Mouse (Mus musculus) erythroblast, adult 5-6 weeks (primary cell): ENCODE measurements at regions not wholly inside any gene's neighbourhood (a gene's known extent, or its start where the extent isn't known, plus 50 kb on each side); places are given as distances from the start of the nearest gene placed in this dataset.

Experiments
- ATAC-seq: replicated peaks from 2 replicates; pipeline ENCODE4 v1.8.0; 2016; ENCODE audit warnings: moderate number of reproducible peaks, mild to moderate bottlenecking, moderate TSS enrichment, inconsistent platforms; ENCODE audit not compliant: poor library complexity, low FRiP score, severe bottlenecking

- ATAC-seq, result no peak
These were observed 431.1 kb upstream of the Zmiz1 start for GRCm38 (mm10) chr14:25027842-25028241.

- no peak for ATAC-seq
These were observed 428.1 kb upstream of the Zmiz1 start for GRCm38 (mm10) chr14:25030881-25031280.

GRCm38 (mm10) chr14:25031756-25032680, 427.0 kb upstream of the Zmiz1 start:
- no peak for ATAC-seq

GRCm38 (mm10) chr14:25032899-25033298, 426.1 kb upstream of the Zmiz1 start:
- ATAC-seq, result no peak

- no peak for ATAC-seq
These were observed 416.7 kb upstream of the Zmiz1 start for GRCm38 (mm10) chr14:25042265-25042664.

GRCm38 (mm10) chr14:25044106-25044505, 414.9 kb upstream of the Zmiz1 start:
- no peak for ATAC-seq

GRCm38 (mm10) chr14:25044867-25045266, 414.1 kb upstream of the Zmiz1 start:
- no peak for ATAC-seq

GRCm38 (mm10) chr14:25050674-25051251, 408.2 kb upstream of the Zmiz1 start:
- no peak for ATAC-seq

GRCm38 (mm10) chr14:25052175-25052574, 406.8 kb upstream of the Zmiz1 start:
- ATAC-seq, result no peak

GRCm38 (mm10) chr14:25059351-25059750, 399.6 kb upstream of the Zmiz1 start:
- ATAC-seq, result no peak

- no peak for ATAC-seq
These were observed 398.7 kb upstream of the Zmiz1 start for GRCm38 (mm10) chr14:25060285-25060684.

GRCm38 (mm10) chr14:25063090-25063489, 395.9 kb upstream of the Zmiz1 start:
- no peak for ATAC-seq

- ATAC-seq, result no peak
These were observed 394.6 kb upstream of the Zmiz1 start for GRCm38 (mm10) chr14:25064190-25064947.

- ATAC-seq, result no peak
These were observed 391.6 kb upstream of the Zmiz1 start for GRCm38 (mm10) chr14:25067435-25067834.

GRCm38 (mm10) chr14:25068430-25068829, 390.6 kb upstream of the Zmiz1 start:
- ATAC-seq, result no peak

- ATAC-seq, result no peak
These were observed 385.8 kb upstream of the Zmiz1 start for GRCm38 (mm10) chr14:25073143-25073542.

GRCm38 (mm10) chr14:25074022-25074800, 384.8 kb upstream of the Zmiz1 start:
- no peak for ATAC-seq

- no peak for ATAC-seq
These were observed 384.1 kb upstream of the Zmiz1 start for GRCm38 (mm10) chr14:25074891-25075290.

GRCm38 (mm10) chr14:25080431-25080830, 378.6 kb upstream of the Zmiz1 start:
- ATAC-seq, result no peak

GRCm38 (mm10) chr14:25083847-25084246, 375.1 kb upstream of the Zmiz1 start:
- ATAC-seq, result no peak
